Mouse (Mus musculus): ENCODE measurements around the gene Zfyve9.

Zfyve9 gene

DNA sequence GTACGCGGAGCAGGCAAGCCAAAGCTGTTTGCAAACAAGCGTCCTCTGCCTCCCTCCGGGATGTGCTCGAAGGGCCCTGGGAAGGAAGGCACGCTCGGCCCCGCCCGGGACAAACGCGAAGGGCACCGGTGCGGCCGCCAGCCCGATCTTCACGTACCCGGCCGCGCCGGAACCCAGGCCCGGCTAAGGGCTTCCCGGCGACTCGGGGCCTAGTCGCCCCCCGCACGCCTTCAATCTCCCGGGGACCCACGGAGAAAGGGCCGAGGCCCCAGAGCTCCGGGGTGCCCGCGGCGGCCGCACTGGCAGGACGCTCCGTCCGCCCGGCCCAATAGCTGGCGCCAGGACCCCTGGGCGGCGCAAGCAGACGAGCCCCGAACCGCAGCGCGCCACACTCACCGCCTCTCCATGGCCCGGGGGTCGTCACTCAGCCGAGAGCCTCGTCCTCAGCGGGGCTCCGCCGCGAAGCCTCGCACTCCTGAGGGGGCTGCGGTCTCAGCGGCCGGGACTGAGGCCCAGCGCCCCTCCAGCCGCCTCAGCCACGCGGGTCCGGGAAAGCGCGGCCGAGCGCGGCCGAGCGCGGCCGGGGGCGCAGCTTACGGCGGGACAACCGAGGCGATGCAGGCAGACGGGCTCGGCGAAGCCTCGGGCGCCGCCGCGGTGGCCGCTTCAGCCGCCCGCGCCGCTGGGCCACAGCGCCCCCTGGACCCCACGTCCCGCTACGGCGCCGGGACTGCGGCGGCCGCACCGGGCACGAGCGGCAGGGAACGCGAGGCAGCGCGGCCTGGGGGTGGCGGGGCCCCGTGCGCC lies at the start of gene Zfyve9:
TSS of gene Zfyve9 (minus strand) at position 742 of the 807 bp plus-strand sequence.
- DNase-seq, result peak; percentile 80

- no peak for DNase-seq
Measured at GRCm38 (mm10) chr4:108826643-108827042, 46.0 kb upstream of the Zfyve9 start.

GRCm38 (mm10) chr4:108826096-108826495 lies 45.5 kb upstream of the Zfyve9 start:
- no peak for DNase-seq

DNA sequence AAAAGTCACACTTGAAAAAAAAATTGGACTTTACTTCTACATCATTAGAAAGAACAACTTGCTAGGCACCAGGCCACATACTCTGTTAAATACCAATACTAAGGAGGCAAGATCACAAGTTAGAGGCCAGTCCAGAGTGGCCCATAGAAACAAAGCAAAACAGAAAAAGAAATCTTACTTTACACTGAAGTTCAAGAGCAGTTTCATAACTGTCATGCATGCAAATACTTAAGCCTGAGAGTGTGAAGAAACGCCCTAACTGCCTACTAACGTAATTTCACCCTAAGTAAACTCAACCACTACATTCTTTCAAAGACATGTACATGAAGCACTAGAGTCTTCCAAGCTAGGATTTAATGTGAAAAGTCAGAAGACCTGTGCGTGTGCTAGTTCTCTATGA lies 45.1 kb upstream of the Zfyve9 start:
- DNase-seq, result no peak

DNA sequence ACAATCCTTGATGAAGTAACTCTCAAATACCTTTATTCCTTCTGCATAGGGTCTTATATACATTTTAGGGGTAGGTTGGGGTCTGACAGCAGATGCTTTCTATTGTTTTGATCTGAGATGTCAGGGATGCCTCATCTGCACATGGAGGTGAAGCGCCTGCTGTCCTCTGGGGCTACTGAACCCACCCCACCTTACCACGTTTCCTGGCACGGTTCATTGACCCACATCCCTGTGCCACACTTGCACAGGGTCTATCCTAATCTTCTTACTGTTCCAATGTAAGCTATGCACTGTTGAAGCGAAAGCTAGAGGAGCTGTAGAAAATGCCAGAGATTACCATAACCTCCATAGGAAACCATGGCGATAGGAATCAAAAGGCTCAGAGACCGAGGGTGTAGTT lies 31.0 kb upstream of the Zfyve9 start:
- DNase-seq, result no peak

DNA sequence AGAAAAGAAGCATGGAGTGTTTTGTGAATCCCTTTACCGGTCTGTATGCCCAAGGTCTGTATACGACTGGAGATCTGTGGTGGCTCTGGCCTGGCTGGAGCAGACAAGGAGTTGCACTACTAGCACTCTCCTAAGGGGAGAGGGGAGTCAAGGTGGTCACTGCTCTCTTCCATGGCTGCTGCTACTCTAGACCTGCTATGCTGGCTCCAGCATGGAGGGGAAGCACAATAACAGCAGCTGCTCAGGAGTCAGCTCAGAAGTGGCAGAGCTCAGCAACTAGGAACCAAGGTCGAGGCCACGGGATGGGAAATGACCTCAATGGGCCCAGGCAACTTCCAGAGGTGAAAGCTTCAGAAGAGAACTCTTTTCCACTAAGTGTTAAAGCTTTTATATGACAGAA lies 30.5 kb upstream of the Zfyve9 start:
- no peak for DNase-seq

GRCm38 (mm10) chr4:108803535-108803934 lies 22.9 kb upstream of the Zfyve9 start:
- DNase-seq, result no peak

GRCm38 (mm10) chr4:108798083-108798830 lies 17.7 kb upstream of the Zfyve9 start:
- peak; percentile 54 for DNase-seq

DNA sequence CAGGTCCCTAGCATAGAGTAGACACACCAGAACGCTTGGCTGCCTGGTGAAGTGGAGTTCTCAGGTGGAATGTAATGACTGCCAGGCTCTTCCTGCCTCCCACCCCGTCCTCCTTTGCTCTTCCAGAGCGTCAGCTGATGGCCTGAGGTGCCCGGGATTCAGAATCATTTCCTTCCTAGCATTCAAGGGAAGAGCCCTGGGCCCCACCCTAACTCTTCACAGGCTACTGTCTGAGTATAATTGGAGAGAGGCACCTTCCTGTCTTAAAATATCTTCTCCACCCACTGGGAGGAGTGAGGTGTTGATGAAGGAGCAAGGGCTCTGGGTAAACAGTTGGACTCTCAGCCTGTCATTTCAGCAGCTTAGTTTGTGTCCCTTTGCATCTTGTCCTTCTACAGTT lies 16.1 kb upstream of the Zfyve9 start:
- no peak for DNase-seq

DNA sequence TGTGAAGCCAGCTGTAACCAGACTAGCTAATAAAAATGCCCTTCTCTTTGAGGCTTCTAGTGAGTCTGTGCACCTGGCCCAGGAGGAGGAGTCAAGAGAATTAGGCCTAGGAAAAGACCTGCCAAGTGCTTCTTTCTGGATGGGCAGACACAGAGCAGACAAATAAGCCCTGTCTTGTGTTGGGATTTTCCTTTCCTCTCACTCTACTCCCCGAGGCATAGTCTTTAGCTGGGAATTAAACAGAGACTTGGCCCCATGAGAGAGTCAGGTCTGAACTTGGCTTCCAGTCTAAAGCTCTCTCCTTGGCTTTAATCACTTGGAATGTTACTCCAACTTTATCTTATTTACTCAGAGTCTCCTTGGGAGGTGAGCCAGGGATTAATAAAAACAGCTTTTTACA lies 13.3 kb upstream of the Zfyve9 start:
- DNase-seq, result no peak

- no peak for DNase-seq
Measured at GRCm38 (mm10) chr4:108790507-108790906, 9.9 kb upstream of the Zfyve9 start.

- DNase-seq, result no peak
Measured at GRCm38 (mm10) chr4:108789258-108789936, 8.8 kb upstream of the Zfyve9 start.

GRCm38 (mm10) chr4:108782421-108783085 lies 2.0 kb upstream of the Zfyve9 start:
- DNase-seq, result no peak

DNA sequence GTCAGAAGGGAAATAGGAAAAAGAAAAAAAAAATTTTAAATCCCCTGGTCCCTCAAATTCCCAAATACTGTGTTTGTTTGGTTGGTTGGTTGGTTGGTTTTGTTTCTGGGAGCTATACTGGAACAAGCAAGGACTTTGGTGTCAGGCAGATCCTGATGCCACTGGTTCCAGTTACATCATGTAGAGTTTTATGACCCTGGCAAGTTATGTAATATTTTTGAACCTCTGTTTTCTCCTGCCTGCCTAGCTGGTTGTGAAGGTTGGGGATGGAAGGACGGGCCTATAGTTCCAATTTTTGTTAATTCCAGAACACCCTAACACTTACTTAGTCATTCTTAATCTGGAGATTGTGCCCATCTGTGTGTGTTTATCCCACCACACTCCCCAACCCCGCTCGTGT lies 998 bp upstream of the Zfyve9 start:
- no peak for DNase-seq

GRCm38 (mm10) chr4:108780864-108781205 lies 237 bp upstream of the Zfyve9 start:
- no peak for DNase-seq

DNA sequence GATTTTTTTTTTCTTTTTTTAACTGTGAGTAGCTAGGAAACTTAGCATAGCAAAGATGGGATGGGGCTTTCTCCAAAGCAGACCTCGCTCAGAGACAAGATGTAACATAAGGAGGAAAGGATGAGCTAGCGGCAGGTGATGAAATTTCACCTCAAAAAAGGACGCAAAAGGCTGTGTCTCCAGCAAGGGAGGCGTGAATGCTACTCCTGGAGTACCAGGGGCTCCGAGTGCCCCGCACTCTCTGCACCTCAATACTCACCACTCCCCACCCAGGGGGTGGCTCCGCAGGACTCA lies 888 bp downstream of the Zfyve9 start:
- no peak for DNase-seq

GRCm38 (mm10) chr4:108768527-108768926 lies 12.1 kb downstream of the Zfyve9 start:
- no peak for DNase-seq

DNA sequence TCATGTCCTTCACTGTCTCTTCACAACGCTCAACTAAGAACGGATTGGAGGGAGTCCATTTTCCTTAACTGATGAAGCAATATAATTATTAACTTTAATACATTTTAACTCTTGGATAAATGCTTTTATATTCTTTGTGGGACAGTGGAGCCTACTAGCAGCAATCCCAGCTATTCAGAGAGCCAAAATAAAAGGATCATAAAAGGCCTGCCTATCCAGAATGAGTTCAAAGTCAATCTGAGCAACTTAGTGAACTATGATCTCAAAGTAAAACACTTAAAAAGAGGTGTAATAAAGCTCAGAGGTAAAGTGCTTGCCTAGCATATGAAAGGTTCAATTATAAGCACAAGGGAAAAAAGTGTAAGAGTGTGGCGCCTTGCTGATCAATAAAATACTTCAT lies 21.0 kb downstream of the Zfyve9 start:
- no peak for DNase-seq

GRCm38 (mm10) chr4:108746160-108746873 lies 34.3 kb downstream of the Zfyve9 start:
- DNase-seq, result no peak

- no peak for DNase-seq
Measured at GRCm38 (mm10) chr4:108731582-108731981, 49.0 kb downstream of the Zfyve9 start.

- DNase-seq, result no peak
Measured at GRCm38 (mm10) chr4:108730450-108730849, 50.1 kb downstream of the Zfyve9 start.

DNA sequence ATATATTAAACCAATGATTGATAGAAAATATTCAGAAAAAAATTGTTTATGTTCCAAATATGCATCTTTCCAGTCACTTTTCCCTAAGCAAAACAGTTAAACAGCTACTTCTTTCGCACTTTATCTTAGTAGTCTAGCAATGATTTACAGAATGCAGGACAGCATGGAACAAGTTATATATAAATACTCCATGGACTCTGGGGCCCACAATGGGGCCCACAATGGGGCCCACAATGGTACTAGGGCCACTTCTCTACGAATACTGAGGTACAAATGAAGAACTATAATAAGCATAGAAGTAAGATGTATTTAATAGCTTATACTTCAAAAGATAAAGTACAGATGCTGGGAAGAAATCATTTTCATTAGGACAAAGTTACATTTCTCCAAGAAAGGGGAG lies 56.5 kb downstream of the Zfyve9 start:
- DNase-seq, result no peak

GRCm38 (mm10) chr4:108721245-108721784 lies 59.3 kb downstream of the Zfyve9 start:
- DNase-seq, result no peak

All from thymus, postnatal 14 days (tissue).